Mouse (Mus musculus): ENCODE results near the gene Nphs1. TPM values are rescaled to one million over a fixed set of nuclear protein-coding genes. Genes with fewer than 3 reads are reported as not detected.
A peak's percentile ranks its signal among the peaks of the same experiment; 100 is the strongest.

Gene Nphs1
- total RNA-seq, 2 experiments from 2014 or later, result not detected

- ATAC-seq (replicated peaks; ENCODE audit: low FRiP score, poor library complexity, severe bottlenecking), result no peak
Observed at GRCm38 (mm10) chr7:30533941-30534632, 76.0 kb downstream of the Nphs1 start.

- peak; percentile 89 for ATAC-seq (replicated peaks; ENCODE audit: low FRiP score, poor library complexity, severe bottlenecking)
Observed at GRCm38 (mm10) chr7:30534633-30535577, 76.8 kb downstream of the Nphs1 start, which contains the start of gene Arhgap33. Gene Arhgap33, minus strand, starts transcription at chr7:30535060.

Other genes starting within 250 kb of the Nphs1 start
Only the 30 nearest of the 34 such genes appear.
- not detected in 2 replicates for gene Thap8, start 178.2 kb upstream of the Nphs1 start, total RNA-seq (2015; ENCODE audit: low replicate concordance)
- gene Thap8, start 178.2 kb upstream of the Nphs1 start, total RNA-seq (2017; ENCODE audit: low replicate concordance), result not detected in 2 replicates
- 6.9 and 22.5 TPM in 2 replicates for gene Wdr62, start 177.9 kb upstream of the Nphs1 start, total RNA-seq (2015; ENCODE audit: low replicate concordance)
- 4.9 and 11.7 TPM in 2 replicates for gene Wdr62, start 177.9 kb upstream of the Nphs1 start, total RNA-seq (2017; ENCODE audit: low replicate concordance)
- not detected in 2 replicates for gene Clip3, start 166.6 kb upstream of the Nphs1 start, total RNA-seq (2015; ENCODE audit: low replicate concordance)
- not detected in 2 replicates for gene Clip3, start 166.6 kb upstream of the Nphs1 start, total RNA-seq (2017; ENCODE audit: low replicate concordance)
- gene Alkbh6, start 149.6 kb upstream of the Nphs1 start, total RNA-seq (2015; ENCODE audit: low replicate concordance), result 0.96 and 3.3 TPM in 2 replicates
- 2.0 and 5.4 TPM in 2 replicates for gene Alkbh6, start 149.6 kb upstream of the Nphs1 start, total RNA-seq (2017; ENCODE audit: low replicate concordance)
- gene Syne4, start 143.5 kb upstream of the Nphs1 start, total RNA-seq (2015; ENCODE audit: low replicate concordance), result not detected in 2 replicates
- gene Syne4, start 143.5 kb upstream of the Nphs1 start, total RNA-seq (2017; ENCODE audit: low replicate concordance), result not detected in 2 replicates
- gene E130208F15Rik, start 136.6 kb upstream of the Nphs1 start, total RNA-seq (2015; ENCODE audit: low replicate concordance), result not detected in 2 replicates
- gene E130208F15Rik, start 136.6 kb upstream of the Nphs1 start, total RNA-seq (2017; ENCODE audit: low replicate concordance), result 1.5 TPM in 1 of 2 replicates, not detected in the other
- gene Sdhaf1, start 134.4 kb upstream of the Nphs1 start, total RNA-seq (2015; ENCODE audit: low replicate concordance), result 0.84 TPM in 1 of 2 replicates, not detected in the other
- gene Sdhaf1, start 134.4 kb upstream of the Nphs1 start, total RNA-seq (2017; ENCODE audit: low replicate concordance), result 0.77 and 2.8 TPM in 2 replicates
- gene Lrfn3, start 95.5 kb upstream of the Nphs1 start, total RNA-seq (2015; ENCODE audit: low replicate concordance), result not detected in 2 replicates
- not detected in 2 replicates for gene Lrfn3, start 95.5 kb upstream of the Nphs1 start, total RNA-seq (2017; ENCODE audit: low replicate concordance)
- gene Tyrobp, start 44.6 kb upstream of the Nphs1 start, total RNA-seq (2015; ENCODE audit: low replicate concordance), result 315 and 361 TPM in 2 replicates
- gene Tyrobp, start 44.6 kb upstream of the Nphs1 start, total RNA-seq (2017; ENCODE audit: low replicate concordance), result 122 and 140 TPM in 2 replicates
- 14.2 and 29.0 TPM in 2 replicates for gene Hcst, start 38.5 kb upstream of the Nphs1 start, total RNA-seq (2015; ENCODE audit: low replicate concordance)
- 2.6 and 13.9 TPM in 2 replicates for gene Hcst, start 38.5 kb upstream of the Nphs1 start, total RNA-seq (2017; ENCODE audit: low replicate concordance)
- gene Nfkbid, start 36.6 kb upstream of the Nphs1 start, total RNA-seq (2015; ENCODE audit: low replicate concordance), result 2.1 and 5.0 TPM in 2 replicates
- 0.14 and 3.6 TPM in 2 replicates for gene Nfkbid, start 36.6 kb upstream of the Nphs1 start, total RNA-seq (2017; ENCODE audit: low replicate concordance)
- not detected in 2 replicates for gene Aplp1, start 12.8 kb upstream of the Nphs1 start, total RNA-seq (2015; ENCODE audit: low replicate concordance)
- not detected in 2 replicates for gene Aplp1, start 12.8 kb upstream of the Nphs1 start, total RNA-seq (2017; ENCODE audit: low replicate concordance)
- not detected in 2 replicates for gene Kirrel2, start 625 bp upstream of the Nphs1 start, total RNA-seq (2015; ENCODE audit: low replicate concordance)
- gene Kirrel2, start 625 bp upstream of the Nphs1 start, total RNA-seq (2017; ENCODE audit: low replicate concordance), result not detected in 2 replicates
- not detected in 2 replicates for gene Prodh2, start 35.3 kb downstream of the Nphs1 start, total RNA-seq (2015; ENCODE audit: low replicate concordance)
- not detected in 2 replicates for gene Prodh2, start 35.3 kb downstream of the Nphs1 start, total RNA-seq (2017; ENCODE audit: low replicate concordance)
- gene Arhgap33, start 76.7 kb downstream of the Nphs1 start, total RNA-seq (2015; ENCODE audit: low replicate concordance), result 5.0 and 6.7 TPM in 2 replicates
- gene Arhgap33, start 76.7 kb downstream of the Nphs1 start, total RNA-seq (2017; ENCODE audit: low replicate concordance), result 9.5 and 9.6 TPM in 2 replicates
- gene Hspb6, start 93.9 kb downstream of the Nphs1 start, total RNA-seq (2015; ENCODE audit: low replicate concordance), result 6.3 and 19.4 TPM in 2 replicates
- gene Hspb6, start 93.9 kb downstream of the Nphs1 start, total RNA-seq (2017; ENCODE audit: low replicate concordance), result 2.2 and 3.9 TPM in 2 replicates
- 0.38 and 2.1 TPM in 2 replicates for gene Proser3, start 94.0 kb downstream of the Nphs1 start, total RNA-seq (2015; ENCODE audit: low replicate concordance)
- gene Proser3, start 94.0 kb downstream of the Nphs1 start, total RNA-seq (2017; ENCODE audit: low replicate concordance), result 0.77 and 4.6 TPM in 2 replicates
- 48.0 and 55.0 TPM in 2 replicates for gene Lin37, start 101.5 kb downstream of the Nphs1 start, total RNA-seq (2015; ENCODE audit: low replicate concordance)
- 7.8 and 8.9 TPM in 2 replicates for gene Lin37, start 101.5 kb downstream of the Nphs1 start, total RNA-seq (2017; ENCODE audit: low replicate concordance)
- 3.5 and 30.1 TPM in 2 replicates for gene U2af1l4, start 105.0 kb downstream of the Nphs1 start, total RNA-seq (2015; ENCODE audit: low replicate concordance)
- gene U2af1l4, start 105.0 kb downstream of the Nphs1 start, total RNA-seq (2017; ENCODE audit: low replicate concordance), result 30.0 and 39.4 TPM in 2 replicates
- 1.3 and 4.8 TPM in 2 replicates for gene Gm49396, start 105.0 kb downstream of the Nphs1 start, total RNA-seq (2015; ENCODE audit: low replicate concordance)
- 5.2 and 6.6 TPM in 2 replicates for gene Gm49396, start 105.0 kb downstream of the Nphs1 start, total RNA-seq (2017; ENCODE audit: low replicate concordance)
- 73.4 and 88.8 TPM in 2 replicates for gene Psenen, start 105.3 kb downstream of the Nphs1 start, total RNA-seq (2015; ENCODE audit: low replicate concordance)
- gene Psenen, start 105.3 kb downstream of the Nphs1 start, total RNA-seq (2017; ENCODE audit: low replicate concordance), result 41.4 and 69.3 TPM in 2 replicates
- gene Igflr1, start 107.1 kb downstream of the Nphs1 start, total RNA-seq (2015; ENCODE audit: low replicate concordance), result 4.0 and 7.3 TPM in 2 replicates
- gene Igflr1, start 107.1 kb downstream of the Nphs1 start, total RNA-seq (2017; ENCODE audit: low replicate concordance), result not detected in 2 replicates
- gene Kmt2b, start 130.4 kb downstream of the Nphs1 start, total RNA-seq (2015; ENCODE audit: low replicate concordance), result 31.1 and 35.0 TPM in 2 replicates
- 14.9 and 21.2 TPM in 2 replicates for gene Kmt2b, start 130.4 kb downstream of the Nphs1 start, total RNA-seq (2017; ENCODE audit: low replicate concordance)
- not detected in 2 replicates for gene Zbtb32, start 140.6 kb downstream of the Nphs1 start, total RNA-seq (2015; ENCODE audit: low replicate concordance)
- not detected in 2 replicates for gene Zbtb32, start 140.6 kb downstream of the Nphs1 start, total RNA-seq (2017; ENCODE audit: low replicate concordance)
- gene Upk1a, start 154.5 kb downstream of the Nphs1 start, total RNA-seq (2015; ENCODE audit: low replicate concordance), result not detected in 2 replicates
- not detected in 2 replicates for gene Upk1a, start 154.5 kb downstream of the Nphs1 start, total RNA-seq (2017; ENCODE audit: low replicate concordance)
- 74.4 and 173 TPM in 2 replicates for gene Cox6b1, start 167.8 kb downstream of the Nphs1 start, total RNA-seq (2015; ENCODE audit: low replicate concordance)
- 135 and 145 TPM in 2 replicates for gene Cox6b1, start 167.8 kb downstream of the Nphs1 start, total RNA-seq (2017; ENCODE audit: low replicate concordance)
- gene Etv2, start 177.5 kb downstream of the Nphs1 start, total RNA-seq (2015; ENCODE audit: low replicate concordance), result not detected in 2 replicates
- not detected in 2 replicates for gene Etv2, start 177.5 kb downstream of the Nphs1 start, total RNA-seq (2017; ENCODE audit: low replicate concordance)
- gene Rbm42, start 192.0 kb downstream of the Nphs1 start, total RNA-seq (2015; ENCODE audit: low replicate concordance), result 12.3 and 22.5 TPM in 2 replicates
- gene Rbm42, start 192.0 kb downstream of the Nphs1 start, total RNA-seq (2017; ENCODE audit: low replicate concordance), result 14.0 and 15.1 TPM in 2 replicates
- gene Haus5, start 206.7 kb downstream of the Nphs1 start, total RNA-seq (2015; ENCODE audit: low replicate concordance), result 1.5 and 9.2 TPM in 2 replicates
- 10.5 and 13.7 TPM in 2 replicates for gene Haus5, start 206.7 kb downstream of the Nphs1 start, total RNA-seq (2017; ENCODE audit: low replicate concordance)
- not detected in 2 replicates for gene Pmis2, start 213.3 kb downstream of the Nphs1 start, total RNA-seq (2015; ENCODE audit: low replicate concordance)
- not detected in 2 replicates for gene Pmis2, start 213.3 kb downstream of the Nphs1 start, total RNA-seq (2017; ENCODE audit: low replicate concordance)

Data from erythroblast, adult 5-6 weeks (primary cell).